Mouse (Mus musculus): Measurements from ENCODE around the gene Gm14440. TPM values are rescaled to one million over a fixed set of nuclear protein-coding genes. Genes with fewer than 3 reads are reported as not detected.
"Not testable (repeated sequence)": the region's sequence is repeated elsewhere in the genome, so short reads cannot be mapped to it uniquely, and the experiment has no call there.

The Gm14440 gene
- not detected in 2 replicates for polyA plus RNA-seq (2012; rRNA removed)
- 2.4 TPM in 1 of 2 replicates, not detected in the other for polyA plus RNA-seq (2014; fragmentation: Nextera tagmentation; extraction: Ambion mirVana)

DNA sequence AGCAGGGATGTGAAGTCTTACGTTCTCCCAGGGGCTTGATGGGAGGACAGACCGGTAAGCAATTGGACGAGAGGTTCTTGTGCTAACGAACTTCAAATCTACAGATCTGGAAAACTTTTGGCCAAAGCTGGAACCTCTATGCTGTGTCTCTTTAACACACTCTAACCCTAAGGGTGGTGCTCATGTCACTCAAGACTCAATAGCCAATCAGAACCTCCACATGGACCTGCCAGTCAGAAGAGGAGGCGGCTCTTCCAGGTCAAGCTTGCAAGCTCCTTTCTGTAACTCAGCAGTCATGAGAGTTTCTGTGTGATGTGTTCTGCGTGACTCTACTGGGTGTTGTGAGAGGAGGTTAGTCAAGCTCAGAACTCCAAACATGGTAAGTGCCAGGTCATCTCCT lies at the start of gene Gm14440:
Gene Gm14440, plus strand, starts transcription at position 301 of the 400 bp plus-strand sequence.
- ATAC-seq (ENCODE audit: low FRiP score, low read depth); H3K36me3 ChIP-seq (ENCODE audit: control insufficient read depth, insufficient read depth, low read length); H3K9ac ChIP-seq (ENCODE audit: low read depth, low read length, severe bottlenecking); H3K27me3 ChIP-seq (ENCODE audit: control insufficient read depth, insufficient read depth, low read length); H3K4me3 ChIP-seq (replicated peaks; ENCODE audit: low read length); H3K4me1 ChIP-seq (ENCODE audit: control insufficient read depth, insufficient read depth, low read length); H3K9me3 ChIP-seq (ENCODE audit: control insufficient read depth, low read length); H3K27ac ChIP-seq (replicated peaks; ENCODE audit: low read depth, low read length); H3K4me2 ChIP-seq (replicated peaks; ENCODE audit: low read depth, low read length, severe bottlenecking); DNase-seq (ENCODE audit: low spot score): not testable (repeated sequence)
- no CpG with 5 or more reads among the region's 6 CpGs for WGBS

Other genes with a start within 250 kb of the Gm14440 start
- gene Gm14393, start 207.3 kb upstream of the Gm14440 start, polyA plus RNA-seq (2012; rRNA removed) = 0.13 TPM in 1 of 2 replicates, not detected in the other
- 0.77 and 1.1 TPM in 2 replicates for gene Gm14393, start 207.3 kb upstream of the Gm14440 start, polyA plus RNA-seq (2014; fragmentation: Nextera tagmentation; extraction: Ambion mirVana)
- gene Gm14399, start 133.1 kb upstream of the Gm14440 start, polyA plus RNA-seq (2012; rRNA removed) = 6.5 and 7.5 TPM in 2 replicates
- 4.8 and 6.9 TPM in 2 replicates for gene Gm14399, start 133.1 kb upstream of the Gm14440 start, polyA plus RNA-seq (2014; fragmentation: Nextera tagmentation; extraction: Ambion mirVana)
- 0.81 and 1.7 TPM in 2 replicates for gene Gm14443, start 99.3 kb upstream of the Gm14440 start, polyA plus RNA-seq (2012; rRNA removed)
- gene Gm14443, start 99.3 kb upstream of the Gm14440 start, polyA plus RNA-seq (2014; fragmentation: Nextera tagmentation; extraction: Ambion mirVana) = 0.90 and 1.1 TPM in 2 replicates
- 9.7 and 15.1 TPM in 2 replicates for gene Gm14391, start 68.2 kb upstream of the Gm14440 start, polyA plus RNA-seq (2012; rRNA removed)
- gene Gm14391, start 68.2 kb upstream of the Gm14440 start, polyA plus RNA-seq (2014; fragmentation: Nextera tagmentation; extraction: Ambion mirVana) = 8.3 and 10.1 TPM in 2 replicates
- gene Gm4631, start 63.1 kb downstream of the Gm14440 start, polyA plus RNA-seq (2012; rRNA removed) = 8.3 and 14.7 TPM in 2 replicates
- gene Gm4631, start 63.1 kb downstream of the Gm14440 start, polyA plus RNA-seq (2014; fragmentation: Nextera tagmentation; extraction: Ambion mirVana) = 19.6 and 21.4 TPM in 2 replicates
- 3.8 and 4.3 TPM in 2 replicates for gene Zfp968, start 97.3 kb downstream of the Gm14440 start, polyA plus RNA-seq (2012; rRNA removed)
- gene Zfp968, start 97.3 kb downstream of the Gm14440 start, polyA plus RNA-seq (2014; fragmentation: Nextera tagmentation; extraction: Ambion mirVana) = 5.9 and 6.5 TPM in 2 replicates
- gene Gm4724, start 160.7 kb downstream of the Gm14440 start, polyA plus RNA-seq (2012; rRNA removed) = 11.3 and 14.9 TPM in 2 replicates
- 15.7 and 23.5 TPM in 2 replicates for gene Gm4724, start 160.7 kb downstream of the Gm14440 start, polyA plus RNA-seq (2014; fragmentation: Nextera tagmentation; extraction: Ambion mirVana)
- gene Zfp965, start 194.9 kb downstream of the Gm14440 start, polyA plus RNA-seq (2012; rRNA removed) = 3.1 and 3.3 TPM in 2 replicates
- 6.6 and 7.0 TPM in 2 replicates for gene Zfp965, start 194.9 kb downstream of the Gm14440 start, polyA plus RNA-seq (2014; fragmentation: Nextera tagmentation; extraction: Ambion mirVana)